Mouse (Mus musculus) MEL (cell line): Measurements from ENCODE around the gene Npm3. TPM values are rescaled to one million over a fixed set of nuclear protein-coding genes. Genes with fewer than 3 reads are reported as not detected.

Source experiments
- DNase-seq: peaks from one replicate; pipeline ENCODE4 v3.0.0; 2011; ENCODE audit warnings: low read depth, low spot score
- H3K27ac ChIP-seq: 2 replicates; pipeline ENCODE4 v1.5.1; 2012; ENCODE audit warnings: low read depth, mild to moderate bottlenecking, control low read depth, low read length, moderate library complexity; ENCODE audit not compliant: control insufficient read depth
- H3K27me3 ChIP-seq, 2 experiments: fragments of 150-350 bp in 1 of 2; sonication (generic) in 1 of 2; 2 replicates each; pipeline ENCODE4 v1.6.1; 2012; ENCODE audit warnings: low read length in 2 of 2, mild to moderate bottlenecking in 2 of 2, improper control_type of control experiment in 1 of 2, moderate library complexity in 1 of 2; ENCODE audit not compliant: insufficient read depth in 2 of 2, control insufficient read depth in 1 of 2
- H3K36me3 ChIP-seq, 2 experiments: 2 replicates each; pipeline ENCODE4 v1.6.1; 2012 to 2014; ENCODE audit warnings: low read length in 2 of 2, improper control_type of control experiment in 1 of 2, inconsistent platforms in 1 of 2, mild to moderate bottlenecking in 1 of 2; ENCODE audit not compliant: insufficient read depth in 2 of 2, control insufficient read depth in 1 of 2
- H3K4me1 ChIP-seq, 2 experiments: fragments of 150-350 bp in 1 of 2; sonication (generic) in 1 of 2; 2 replicates each; pipeline ENCODE4 v1.6.1; 2012; ENCODE audit warnings: low read length in 2 of 2, improper control_type of control experiment in 1 of 2, mild to moderate bottlenecking in 1 of 2; ENCODE audit not compliant: insufficient read depth in 2 of 2, control insufficient read depth in 1 of 2
- H3K4me3 ChIP-seq, 2 experiments: fragments of 150-350 bp in 1 of 2; sonication (generic) in 1 of 2; 2 replicates each; pipeline ENCODE4 v1.5.1; 2012; ENCODE audit warnings: low read depth in 2 of 2, low read length in 2 of 2, mild to moderate bottlenecking in 2 of 2, moderate library complexity in 2 of 2, control low read depth in 1 of 2, improper control_type of control experiment in 1 of 2; ENCODE audit not compliant: control insufficient read depth in 1 of 2, insufficient read depth in 1 of 2
- H3K79me2 ChIP-seq: 2 replicates; pipeline ENCODE4 v1.6.1; 2012; ENCODE audit warnings: mild to moderate bottlenecking, low read length, moderate library complexity; ENCODE audit not compliant: control insufficient read depth, poor library complexity, insufficient read depth
- H3K9ac ChIP-seq: 2 replicates; pipeline ENCODE4 v1.6.1; 2012; ENCODE audit warnings: low read depth, mild to moderate bottlenecking, control low read depth, low read length, moderate library complexity; ENCODE audit not compliant: control insufficient read depth, poor library complexity, severe bottlenecking
- H3K9me3 ChIP-seq: fragments of 150-350 bp; sonication (generic); replicated peaks from 2 replicates; pipeline ENCODE4 v1.6.1; 2012; ENCODE audit warnings: mild to moderate bottlenecking, low read length, improper control_type of control experiment, moderate library complexity; ENCODE audit not compliant: insufficient read depth
- BHLHE40 ChIP-seq: IDR thresholded peaks from 2 replicates; pipeline ENCODE4 v1.6.1; 2012; ENCODE audit warnings: low read depth, mild to moderate bottlenecking, inconsistent platforms, low read length, improper control_type of control experiment, borderline replicate concordance
- CTCF ChIP-seq, 3 experiments: IDR thresholded peaks in 2 of 3; conservative IDR thresholded peaks in 1 of 3; 2 replicates each; pipeline ENCODE4 v1.5.1; 2011 to 2012; ENCODE audit warnings: low read length in 3 of 3, low read depth in 2 of 3, mild to moderate bottlenecking in 2 of 3, improper control_type of control experiment in 1 of 3, inconsistent platforms in 1 of 3, mixed read lengths in 1 of 3, moderate library complexity in 1 of 3; ENCODE audit not compliant: control insufficient read depth in 1 of 3, insufficient read depth in 1 of 3, poor library complexity in 1 of 3, severe bottlenecking in 1 of 3
- E2F4 ChIP-seq: IDR thresholded peaks from 2 replicates; pipeline ENCODE4 v1.6.1; 2011; ENCODE audit warnings: low read depth, low read length, improper control_type of control experiment, borderline replicate concordance
- EP300 ChIP-seq, 2 experiments: IDR thresholded peaks; 2 replicates each; pipeline ENCODE4 v1.6.1; 2011; ENCODE audit warnings: improper control_type of control experiment in 2 of 2, low read length in 2 of 2, low read depth in 1 of 2, mild to moderate bottlenecking in 1 of 2
- HCFC1 ChIP-seq: IDR thresholded peaks from 2 replicates; pipeline ENCODE4 v1.6.1; 2012; ENCODE audit warnings: low read depth, mild to moderate bottlenecking, inconsistent platforms, low read length, improper control_type of control experiment, moderate library complexity
- JUND ChIP-seq: IDR thresholded peaks from 2 replicates; pipeline ENCODE4 v1.6.1; 2011; ENCODE audit warnings: low read depth, mild to moderate bottlenecking, improper control_type of control experiment, low read length
- KAT2A ChIP-seq: conservative IDR thresholded peaks from 2 replicates; pipeline ENCODE4 v1.6.1; 2012; ENCODE audit warnings: low read depth, low read length, improper control_type of control experiment, inconsistent platforms
- MAFK ChIP-seq: IDR thresholded peaks from 2 replicates; pipeline ENCODE4 v1.6.1; 2011; ENCODE audit warnings: low read depth, mild to moderate bottlenecking, low read length, improper control_type of control experiment, borderline replicate concordance
- MEF2A ChIP-seq: IDR thresholded peaks from 2 replicates; pipeline ENCODE4 v1.6.1; 2014; ENCODE audit warnings: low read depth, mild to moderate bottlenecking, inconsistent platforms, low read length, improper control_type of control experiment; ENCODE audit not compliant: poor library complexity, insufficient replicate concordance, severe bottlenecking; ENCODE audit errors: extremely low read depth
- MYB ChIP-seq: IDR thresholded peaks from 2 replicates; pipeline ENCODE4 v1.6.1; 2011; ENCODE audit warnings: mild to moderate bottlenecking, low read depth, low read length, improper control_type of control experiment
- NRF1 ChIP-seq: IDR thresholded peaks from 2 replicates; pipeline ENCODE4 v1.6.1; 2014; ENCODE audit warnings: low read depth, mild to moderate bottlenecking, inconsistent platforms, low read length, improper control_type of control experiment, moderate library complexity; ENCODE audit not compliant: poor library complexity, insufficient read depth, severe bottlenecking
- POLR2A ChIP-seq, 2 experiments: IDR thresholded peaks; 2 replicates each; pipeline ENCODE4 v1.6.1; 2011 to 2012; ENCODE audit warnings: low read length in 2 of 2, mild to moderate bottlenecking in 2 of 2, control low read depth in 1 of 2, improper control_type of control experiment in 1 of 2, low read depth in 1 of 2, moderate library complexity in 1 of 2; ENCODE audit not compliant: control insufficient read depth in 1 of 2, insufficient read depth in 1 of 2, poor library complexity in 1 of 2
- TCF12 ChIP-seq: IDR thresholded peaks from 2 replicates; pipeline ENCODE4 v1.6.1; 2014; ENCODE audit warnings: low read depth, mild to moderate bottlenecking, inconsistent platforms, low read length, improper control_type of control experiment, moderate library complexity
- ZKSCAN1 ChIP-seq: IDR thresholded peaks from 2 replicates; pipeline ENCODE4 v1.6.1; 2012; ENCODE audit warnings: low read depth, mild to moderate bottlenecking, inconsistent platforms, low read length, improper control_type of control experiment, moderate library complexity
- polyA plus RNA-seq, 2 experiments: library from polyadenylated mRNA; stranded (reverse) in 1 of 2; unstranded in 1 of 2; fragments of >175 nt in 1 of 2; fragments of >200 nt in 1 of 2; gene quantifications; 2 replicates each; pipeline versions ENCODE4 v1.2.1 to v1.2.4; 2012; ENCODE audit warnings: low replicate concordance in 2 of 2, low read depth in 1 of 2; ENCODE audit not compliant: insufficient read length in 2 of 2, insufficient read depth in 1 of 2, missing spikeins in 1 of 2
- total RNA-seq: library from RNA; depleted of rRNA; stranded (reverse); fragments of 300-350 nt; gene quantifications from 2 replicates; pipeline ENCODE4 v1.2.3, GENCODE M21; 2012

The Npm3 gene
- total and polyA plus RNA-seq, 3 experiments: 426 to 602 TPM; not detected in 1

GRCm38 (mm10) chr19:45742218-45742983 lies 7.0 kb downstream of the Npm3 start, which contains the start of gene Fgf8:
Gene Fgf8 (minus strand): TSS chr19:45742915.
- Histone ChIP-seq H3K27ac (no peak within 1 kb of the TSS), H3K36me3 (no peaks in the 10 kb centered on the region), H3K79me2 (no peaks in the 10 kb centered on the region)
- no peak for DNase-seq
- no peak for TF ChIP-seq E2F4
- TF ChIP-seq NRF1: no peak
- TF ChIP-seq KAT2A: no peak
- no peak for TF ChIP-seq CTCF (IDR thresholded peaks at IDR 0.05 in 2 of 3, conservative IDR thresholded peaks at IDR 0.05 in 1 of 3; ENCODE audit: control insufficient read depth in 1 of 3, insufficient read depth in 1 of 3, low read depth in 2 of 3, low read length in 3 of 3, poor library complexity in 1 of 3, severe bottlenecking in 1 of 3)
- TF ChIP-seq POLR2A (IDR thresholded peaks at IDR 0.05; ENCODE audit: control insufficient read depth in 1 of 2, insufficient read depth in 1 of 2, low read depth in 1 of 2, low read length in 2 of 2, poor library complexity in 1 of 2): 0 out of 4 replicates have a peak, but pooled peaks of 1 of the 2 experiments have one; percentile 7
- TF ChIP-seq MEF2A: no peak
- no peak for TF ChIP-seq MAFK
- TF ChIP-seq ZKSCAN1: no peak
- TF ChIP-seq JUND: no peak
- TF ChIP-seq, all 39 proteins: peak for 1
- Histone ChIP-seq H3K9me3 (no peaks in the 10 kb centered on the region), H3K4me3 (no peak within 1 kb of the TSS), H3K4me1 (0 out of 4 replicates have a peak, but pooled peaks cover 0 to under 1% of the 10 kb centered on the region in 2 experiments), H3K9ac (no peak within 1 kb of the TSS), H3K27me3 (peaks cover 0 to 2% of the 10 kb centered on the region in 2 experiments; a peak in 1 of 4 replicates)

- 0 out of 4 replicates have a peak, but pooled peaks cover 0 to 6% of the 10 kb centered on the region in 2 experiments for H3K4me1 ChIP-seq
- no peak for DNase-seq
- no peak overlapping the region for H3K9ac ChIP-seq
- TF ChIP-seq HCFC1 (no peak), BHLHE40 (no peak), TCF12 (no peak), MYB (no peak), EP300 (IDR thresholded peaks at IDR 0.05; ENCODE audit: low read depth in 1 of 2, low read length in 2 of 2) (no peak)
- TF ChIP-seq, all 39 proteins: peak for 0
- Histone ChIP-seq H3K4me3 (no peak overlapping the region), H3K27ac (no peak overlapping the region), H3K9me3 (no peaks in the 10 kb centered on the region), H3K36me3 (no peaks in the 10 kb centered on the region), H3K27me3 (peaks cover 0 to 2% of the 10 kb centered on the region in 2 experiments; a peak in 1 of 4 replicates), H3K79me2 (no peaks in the 10 kb centered on the region)
Observed at GRCm38 (mm10) chr19:45741431-45742217, 7.8 kb downstream of the Npm3 start.
